Comparison of ENCODE assay signal across 8 mouse cellular contexts in the genomic region with DNA sequence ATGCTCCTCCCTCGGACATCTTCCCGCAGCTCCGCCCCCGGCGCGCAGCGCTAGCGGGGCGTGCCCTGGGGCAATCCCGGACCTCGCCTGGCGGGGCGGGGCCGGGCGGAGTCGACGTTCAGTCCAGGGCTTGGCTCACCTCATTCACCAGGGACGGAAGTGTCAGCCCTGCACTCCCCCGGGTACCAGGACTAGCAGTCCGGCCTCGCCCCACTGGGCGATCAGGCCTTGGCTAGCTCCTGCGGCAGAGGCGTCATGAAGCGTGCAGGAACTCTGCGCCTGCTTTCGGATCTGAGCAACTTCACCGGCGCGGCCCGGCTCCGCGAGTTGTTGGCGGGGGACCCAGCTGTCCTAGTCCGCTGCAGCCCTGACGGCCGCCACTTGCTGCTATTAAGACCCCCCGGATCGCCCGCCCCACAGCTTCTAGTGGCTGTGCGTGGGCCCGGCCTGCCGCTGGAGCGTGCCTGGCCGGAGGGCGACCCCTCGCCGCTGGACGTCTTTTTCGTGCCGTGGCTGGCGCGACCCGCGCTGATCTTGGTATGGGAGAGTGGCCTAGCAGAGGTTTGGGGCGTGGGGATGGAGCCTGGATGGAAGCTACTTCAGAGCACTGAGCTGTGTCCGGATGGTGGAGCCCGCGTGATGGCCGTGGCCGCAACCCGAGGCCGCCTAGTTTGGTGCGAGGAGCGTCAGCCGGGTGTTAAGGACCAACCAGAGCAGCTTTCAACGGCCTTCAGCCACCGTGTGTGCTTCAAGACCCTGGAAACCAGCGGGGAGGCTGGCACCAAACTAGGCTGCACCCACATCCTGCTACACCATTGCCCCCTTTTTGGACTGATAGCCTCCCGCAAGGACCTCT. TPM values are rescaled to one million over a fixed set of nuclear protein-coding genes. Genes with fewer than 3 reads are reported as not detected.
A peak's percentile ranks its signal among the peaks of the same experiment; 100 is the strongest.
DNase-seq lines count a peak whose midpoint lies in the region; ATAC-seq and TF ChIP-seq lines count a peak whose summit lies in the region.

A gene (plus strand): TSS at position 138 of the 856 bp plus-strand sequence.

- ATAC-seq in Patski = peak; percentile 80
- peak; percentile 55 for ATAC-seq in hindbrain, embryonic 16.5 days

- no peaks in the 10 kb centered on the region for H3K27me3 ChIP-seq in Patski
- H3K27me3 ChIP-seq in hindbrain, embryonic 16.5 days (replicated peaks; ENCODE audit: control insufficient read depth, insufficient read depth, low read length) = no peaks in the 10 kb centered on the region; the same call in 1 of the 2 replicates

- peaks cover 3% of the 10 kb centered on the region; the same call in 1 of the 2 replicates for H3K4me1 ChIP-seq in hindbrain, embryonic 16.5 days (ENCODE audit: control insufficient read depth, insufficient read depth, low read depth, low read length)

- H3K36me3 ChIP-seq in hindbrain, embryonic 16.5 days (ENCODE audit: control insufficient read depth, insufficient read depth, low read length) = no peaks in the 10 kb centered on the region

- DNase-seq in Patski (ENCODE audit: low read depth, low spot score) = peak; percentile 27
- DNase-seq in cerebellum, postnatal 25 days = peak; percentile 89 to 93
- DNase-seq in gastrocnemius, adult 18-20 months (ENCODE audit: low spot score) = peak; percentile 93
- DNase-seq in left cerebral cortex, adult 11 months (ENCODE audit: low spot score) = peak; percentile 51
- peak; percentile 94 for DNase-seq in lung, postnatal 36 days
- peak; percentile 77 for DNase-seq in retina, embryonic 14.5 days (ENCODE audit: low spot score)
- DNase-seq in thymus, postnatal 4 days = peak; percentile 84

- H3K4me2 ChIP-seq in hindbrain, embryonic 16.5 days (ENCODE audit: low read length) = peak within 1 kb of the TSS; percentile 96

- H3K4me3 ChIP-seq in hindbrain, embryonic 16.5 days (ENCODE audit: low read length) = peak within 1 kb of the TSS; percentile 52

- 2% methylated on average over 67 of the region's 70 CpGs for whole genome bisulfite sequencing in hindbrain, embryonic 16.5 days

- CTCF ChIA-PET in Patski (lab: Charles Lee) = interaction anchor here (1.2 to 4.6 kb wide), 2 partner anchors 9 to 10 kb away, joined by 4 to 24 read pairs; no protein-coding TSS in a partner anchor

- POLR2A ChIA-PET in Patski (lab: Charles Lee) = interaction anchor here (1.3 kb wide), 2 partner anchors 10 to 35 kb away, joined by 3 to 4 read pairs; no protein-coding TSS in a partner anchor

- in situ Hi-C loops in Patski (cut with MboI; ENCODE audit: low pct_unique_long_range_greater_than_20kb) = no loop called here

- H3K9ac ChIP-seq in hindbrain, embryonic 16.5 days (ENCODE audit: low read depth, low read length) = peak within 1 kb of the TSS; percentile 71

- H3K9me3 ChIP-seq in hindbrain, embryonic 16.5 days (ENCODE audit: control insufficient read depth, low read length) = no peaks in the 10 kb centered on the region

- H3K27ac ChIP-seq in hindbrain, embryonic 16.5 days (ENCODE audit: low read depth, low read length) = no peak within 1 kb of the TSS

- TF ChIP-seq CTCF in Patski (IDR thresholded peaks at IDR 0.05) = no peak

RNA-seq across cellular contexts. Expression of the gene that starts here (rescaled TPM):
- 15.6 TPM for polyA plus RNA-seq in Patski (2021)
- 1 to 10 TPM; 3.6 to 3.9 TPM for total RNA-seq in gastrocnemius, adult 18-20 months (2021)
- polyA plus RNA-seq in hindbrain, embryonic 16.5 days (2015; fragmentation: Nextera tagmentation; extraction: Ambion mirVana) = 6.1 and 7.2 TPM in 2 replicates

Comparison
In these comparisons a context has a peak if more than half of its experiments do, and no peak if none do; other contexts are left out.
1. DNase-seq: peak in every context shown above with its lines; median percentile 94 in lung, postnatal 36 days; 93 in gastrocnemius, adult 18-20 months; 91 in cerebellum, postnatal 25 days; 84 in thymus, postnatal 4 days; 77 in retina, embryonic 14.5 days; 51 in left cerebral cortex, adult 11 months; 27 in Patski.